Mouse (Mus musculus) v-Abl transformed pro-B cells (cell line): Measurements from ENCODE around the gene Gm20708.

Experiments
- in situ Hi-C, 2 experiments: fragments of 400-800 bp; cut with MboI; formaldehyde crosslinking; loops; one replicate each; pipeline ENCODE4 v1.15.1; 2025; ENCODE audit not compliant: unreplicated experiment in 2 of 2

Gene Gm20708

DNA sequence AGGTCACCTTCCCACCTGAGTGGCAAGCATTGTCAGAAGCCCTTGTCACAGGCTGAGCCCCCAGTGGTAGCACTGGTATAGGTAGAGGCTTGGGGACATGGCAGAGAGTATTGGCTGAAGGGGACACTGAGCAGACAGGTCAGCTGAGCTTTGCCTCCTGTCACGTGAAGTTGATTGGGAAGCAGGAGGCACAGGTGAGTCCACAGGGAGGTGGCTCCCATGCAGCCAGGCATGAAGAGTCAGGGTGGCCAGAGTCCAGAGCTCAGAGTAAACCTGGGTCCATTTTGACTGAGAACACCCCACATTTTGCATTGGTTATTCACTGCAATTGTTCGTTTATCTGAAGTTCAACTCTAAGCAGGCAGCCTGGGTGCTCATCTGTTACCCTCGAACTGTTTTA is 43.4 kb downstream of the Gm20708 start:
- in situ Hi-C loops = loop anchor here (25.0 kb wide), 3 partner anchors 409 to 584 kb away; partner anchors contain the start of gene C1qtnf1 (in 1 of the 2)

GRCm38 (mm10) chr11:117854241-117854640 is 44.8 kb downstream of the Gm20708 start:
- in situ Hi-C loops = loop anchor here (25.0 kb wide), 3 partner anchors 408 to 583 kb away; partner anchors contain the start of gene C1qtnf1 (in 1 of the 2)

GRCm38 (mm10) chr11:117855360-117855759 is 45.9 kb downstream of the Gm20708 start:
- in situ Hi-C loops = loop anchor here (25.0 kb wide), 3 partner anchors 407 to 582 kb away; partner anchors contain the start of gene C1qtnf1 (in 1 of the 2)

- in situ Hi-C loops = loop anchor here (25.0 kb wide), 3 partner anchors 406 to 581 kb away; partner anchors contain the start of gene C1qtnf1 (in 1 of the 2)
Measured at GRCm38 (mm10) chr11:117855975-117856374, 46.5 kb downstream of the Gm20708 start.

DNA sequence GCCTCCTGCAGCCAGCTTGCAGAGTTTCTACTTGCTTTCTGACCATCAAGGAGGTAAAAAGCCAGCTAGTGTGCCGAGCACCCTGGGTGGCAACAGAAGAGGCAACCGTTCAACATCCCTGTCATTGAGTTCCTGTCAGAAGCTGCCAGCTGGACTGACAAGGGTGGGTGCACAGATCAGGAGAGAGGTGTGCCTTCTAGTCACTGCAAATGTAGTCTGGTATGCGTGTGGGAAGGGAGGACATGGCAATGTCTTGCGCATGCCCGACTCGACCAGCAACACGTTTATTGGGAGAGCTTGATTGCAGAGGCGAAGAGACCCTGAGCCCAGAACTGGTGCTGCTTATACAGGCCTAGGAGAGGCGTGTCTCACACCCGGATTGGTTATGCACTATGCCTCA is 48.0 kb downstream of the Gm20708 start:
- in situ Hi-C loops = loop anchor here (25.0 kb wide), 3 partner anchors 405 to 580 kb away; partner anchors contain the start of gene C1qtnf1 (in 1 of the 2)

GRCm38 (mm10) chr11:117858392-117858791 is 48.9 kb downstream of the Gm20708 start:
- in situ Hi-C loops = loop anchor here (25.0 kb wide), 3 partner anchors 404 to 579 kb away; partner anchors contain the start of gene C1qtnf1 (in 1 of the 2)

- in situ Hi-C loops = loop anchor here (25.0 kb wide), 3 partner anchors 402 to 577 kb away; partner anchors contain the start of gene C1qtnf1 (in 1 of the 2)
Measured at GRCm38 (mm10) chr11:117860601-117861000, 51.1 kb downstream of the Gm20708 start, which contains the start of gene Tmem235. Tmem235 (plus strand) TSS chr11:117860752.

GRCm38 (mm10) chr11:117863174-117863856 is 53.8 kb downstream of the Gm20708 start:
- in situ Hi-C loops = loop anchor here (25.0 kb wide), 3 partner anchors 399 to 574 kb away; partner anchors contain the start of gene C1qtnf1 (in 1 of the 2)

DNA sequence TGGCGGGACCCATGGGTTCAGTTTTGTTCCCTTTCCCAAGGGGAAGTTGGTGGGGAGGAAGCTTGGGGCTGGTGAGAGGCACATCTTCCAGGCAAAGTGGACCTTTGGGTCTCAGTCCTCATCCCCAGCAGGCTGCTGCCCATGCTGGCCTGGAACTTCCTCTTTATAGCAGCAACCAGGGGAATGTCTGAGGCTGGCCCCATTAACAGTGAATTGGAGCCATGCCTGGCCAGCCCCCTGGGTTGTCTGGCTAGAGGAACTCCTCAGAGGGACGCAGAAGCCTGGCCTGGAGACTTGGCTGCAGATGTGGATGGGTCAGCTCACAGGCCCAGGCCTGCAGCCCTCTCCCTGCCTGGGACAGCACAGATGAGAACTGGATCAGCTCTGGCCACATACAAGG is 55.3 kb downstream of the Gm20708 start:
- in situ Hi-C loops = loop anchor here (25.0 kb wide), 3 partner anchors 397 to 572 kb away; partner anchors contain the start of gene C1qtnf1 (in 1 of the 2)

DNA sequence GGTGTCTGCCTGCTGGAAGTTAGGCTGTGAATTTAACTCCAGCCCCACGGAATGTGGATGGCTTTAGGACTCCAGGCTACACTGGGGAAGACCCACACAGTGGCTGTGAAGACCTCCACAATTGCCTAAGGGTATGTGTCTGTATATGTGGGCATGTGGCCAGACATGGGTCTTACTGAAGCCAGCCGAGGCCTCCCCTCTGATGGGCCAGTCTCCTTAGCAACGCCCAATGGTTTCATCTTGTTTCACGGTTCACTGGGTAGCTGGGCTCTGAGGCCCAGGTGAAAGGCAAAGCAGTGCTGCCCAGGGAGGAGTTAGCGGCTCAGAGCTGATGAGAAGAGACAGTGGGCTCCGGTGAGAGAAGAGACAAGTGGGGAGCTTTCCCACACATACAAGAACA is 56.5 kb downstream of the Gm20708 start:
- in situ Hi-C loops = loop anchor here (25.0 kb wide), 3 partner anchors 396 to 571 kb away; partner anchors contain the start of gene C1qtnf1 (in 1 of the 2)

- in situ Hi-C loops = loop anchor here (5.0 to 25.0 kb wide), 9 partner anchors 94 to 566 kb away; partner anchors contain the start of gene C1qtnf1 (in 1 of the 2)
Measured at GRCm38 (mm10) chr11:117870688-117871365, 61.4 kb downstream of the Gm20708 start.

DNA sequence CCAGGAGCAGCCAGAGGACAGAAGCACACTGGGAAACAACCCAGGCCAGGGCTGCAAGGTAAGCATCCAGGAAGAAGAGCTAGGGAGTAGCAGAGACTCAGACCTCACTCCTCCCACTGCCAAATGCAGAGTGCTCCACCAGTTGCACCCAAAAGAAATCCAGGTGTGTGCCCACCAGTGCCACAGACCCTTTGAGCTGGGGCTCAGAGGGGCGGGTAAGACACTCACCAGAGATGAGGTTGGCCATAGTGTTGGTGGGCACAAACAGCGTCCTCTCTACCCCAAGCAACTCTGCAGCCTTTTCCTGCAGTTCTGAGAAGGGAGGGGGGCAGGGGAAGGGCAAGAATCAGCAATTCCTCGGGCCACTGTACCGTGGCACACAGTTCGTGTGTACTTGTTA is 61.9 kb downstream of the Gm20708 start:
- in situ Hi-C loops = loop anchor here (5.0 to 25.0 kb wide), 9 partner anchors 93 to 566 kb away; partner anchors contain the start of gene C1qtnf1 (in 1 of the 2)

- in situ Hi-C loops = loop anchor here (5.0 to 25.0 kb wide), 9 partner anchors 93 to 565 kb away; partner anchors contain the start of gene C1qtnf1 (in 1 of the 2)
Measured at GRCm38 (mm10) chr11:117871911-117872584, 62.6 kb downstream of the Gm20708 start.

GRCm38 (mm10) chr11:117872861-117873608 is 63.6 kb downstream of the Gm20708 start, which contains the start of gene Tha1:
Tha1 (minus strand) TSS chr11:117873481.
- in situ Hi-C loops = loop anchor here (5.0 to 25.0 kb wide), 9 partner anchors 92 to 564 kb away; partner anchors contain the start of gene C1qtnf1 (in 1 of the 2)

GRCm38 (mm10) chr11:117874419-117874818 is 65.0 kb downstream of the Gm20708 start:
- in situ Hi-C loops = loop anchor here (5.0 to 25.0 kb wide), 9 partner anchors 90 to 563 kb away; partner anchors contain the start of gene C1qtnf1 (in 1 of the 2)

GRCm38 (mm10) chr11:117875681-117876080 is 66.2 kb downstream of the Gm20708 start:
- in situ Hi-C loops = loop anchor here (10.0 kb wide), 2 partner anchors 89 to 339 kb away; no protein-coding TSS in a partner anchor

GRCm38 (mm10) chr11:117877917-117878745 is 68.7 kb downstream of the Gm20708 start:
- in situ Hi-C loops = loop anchor here (10.0 kb wide), 2 partner anchors 87 to 337 kb away; no protein-coding TSS in a partner anchor

GRCm38 (mm10) chr11:117878892-117879291 is 69.4 kb downstream of the Gm20708 start:
- in situ Hi-C loops = loop anchor here (10.0 kb wide), 2 partner anchors 86 to 336 kb away; no protein-coding TSS in a partner anchor
